Mouse (Mus musculus) cerebellum, adult 2 months (tissue): ENCODE data around the gene Gapt. TPM values are rescaled to one million over a fixed set of nuclear protein-coding genes. Genes with fewer than 3 reads are reported as not detected.
"Not testable (repeated sequence)": the region's sequence is repeated elsewhere in the genome, so short reads cannot be mapped to it uniquely, and the experiment has no call there.

Experiments used
- DNase-seq, 2 experiments: peaks; one replicate each; pipeline ENCODE4 v3.0.0; 2021
- H3K27ac ChIP-seq: fragments of 200-500 bp; 2 replicates; pipeline ENCODE4 v1.5.1; 2012; ENCODE audit warnings: low read length, control low read depth, inconsistent platforms; ENCODE audit not compliant: insufficient read depth
- H3K27me3 ChIP-seq: fragments of 200-500 bp; 2 replicates; pipeline ENCODE4 v1.6.1; 2012; ENCODE audit warnings: inconsistent platforms, mild to moderate bottlenecking, low read length, moderate library complexity; ENCODE audit not compliant: control insufficient read depth, insufficient read depth
- H3K4me1 ChIP-seq: fragments of 200-500 bp; 2 replicates; pipeline ENCODE4 v1.6.1; 2011; ENCODE audit warnings: low read length; ENCODE audit not compliant: control insufficient read depth, insufficient read depth
- H3K4me3 ChIP-seq: fragments of 200-500 bp; replicated peaks from 2 replicates; pipeline ENCODE3; 2011; ENCODE audit warnings: mild to moderate bottlenecking, low read depth, low read length, control low read depth; ENCODE audit not compliant: insufficient read depth
- CTCF ChIP-seq: fragments of 200-500 bp; IDR thresholded peaks from 2 replicates; pipeline ENCODE4 v1.5.1; 2011; ENCODE audit warnings: low read depth, mild to moderate bottlenecking, control low read depth, low read length, moderate library complexity, borderline replicate concordance; ENCODE audit not compliant: insufficient read depth
- POLR2A ChIP-seq: fragments of 200-500 bp; IDR thresholded peaks from 2 replicates; pipeline ENCODE4 v1.6.1; 2011; ENCODE audit warnings: low read length, control low read depth, borderline replicate concordance; ENCODE audit not compliant: insufficient read depth
- WGBS: fragments of 180-500 bp; shearing (Covaris S2); methylation state at CpG from one replicate; pipeline ENCODE4 v1.1.7; 2018; 5-methylcytosine and 5-hydroxymethylcytosine counted together
- polyA plus RNA-seq: library from polyadenylated mRNA; depleted of rRNA; stranded (reverse); fragments of >200 nt; gene quantifications from 2 replicates; pipeline ENCODE4 v1.2.3, GENCODE M21; 2012; rRNA removed

Gene Gapt
- not detected in 2 replicates for polyA plus RNA-seq

- DNase-seq = no peak
- Histone ChIP-seq H3K4me1 (no peaks in the 10 kb centered on the region), H3K27me3 (no peaks in the 10 kb centered on the region; the same call in 1 of the 2 replicates), H3K4me3 (no peak within 1 kb of the TSS), H3K27ac (no peak within 1 kb of the TSS)
- no peak for TF ChIP-seq POLR2A
- no peak for TF ChIP-seq CTCF
- WGBS = 93% methylated on average over 2 of the region's 2 CpGs
Observed at GRCm38 (mm10) chr13:110356941-110357340, at the start of gene Gapt. Gene Gapt (minus strand): TSS chr13:110357199.

DNA sequence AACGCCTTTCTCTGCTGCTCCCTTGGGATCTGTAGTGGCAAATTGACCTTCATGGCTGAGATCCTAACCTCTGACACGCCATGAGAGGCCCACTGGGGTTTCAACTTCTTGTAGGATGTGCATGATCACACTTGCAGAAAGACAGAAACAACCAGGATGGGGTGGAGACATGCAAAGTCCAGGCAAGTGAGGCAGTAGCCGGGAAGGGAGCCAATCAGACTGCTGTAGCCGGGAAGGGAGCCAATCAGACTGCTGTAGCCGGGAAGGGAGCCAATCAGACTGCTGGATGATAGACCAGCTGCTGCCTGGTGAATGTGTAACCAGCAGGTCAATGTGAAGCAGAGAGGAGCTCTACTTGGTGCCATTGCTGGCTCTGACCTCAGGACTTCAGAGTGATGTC, 49.2 kb upstream of the Gapt start:
- Histone ChIP-seq H3K27me3 (no peaks in the 10 kb centered on the region), H3K4me3 (no peak overlapping the region), H3K27ac (no peak overlapping the region), H3K4me1 (no peaks in the 10 kb centered on the region)
- WGBS = 17% methylated on average over 5 of the region's 5 CpGs
- no peak for TF ChIP-seq POLR2A
- TF ChIP-seq CTCF = no peak
- DNase-seq = peak in 1 of 2 experiments; percentile 30

GRCm38 (mm10) chr13:110404686-110405085, 47.7 kb upstream of the Gapt start:
- H3K4me3 ChIP-seq, DNase-seq, H3K27ac ChIP-seq, H3K4me1 ChIP-seq, H3K27me3 ChIP-seq: not testable (repeated sequence)
- 86% methylated on average over 5 of the region's 5 CpGs for WGBS

- no peak for DNase-seq
Observed at GRCm38 (mm10) chr13:110404059-110404458, 47.1 kb upstream of the Gapt start.

GRCm38 (mm10) chr13:110401877-110402276, 44.9 kb upstream of the Gapt start:
- no peak overlapping the region for H3K27ac ChIP-seq
- H3K4me3 ChIP-seq = no peak overlapping the region

More at GRCm38 (mm10) chr13:110404059-110404458, 47.1 kb upstream of the Gapt start:
- no peak overlapping the region for H3K27ac ChIP-seq
- WGBS = 73% methylated on average over 8 of the region's 8 CpGs
- no peaks in the 10 kb centered on the region for H3K4me1 ChIP-seq
- no peaks in the 10 kb centered on the region for H3K27me3 ChIP-seq
- TF ChIP-seq CTCF (no peak), POLR2A (no peak)
- no peak overlapping the region for H3K4me3 ChIP-seq

GRCm38 (mm10) chr13:110401443-110401842, 44.4 kb upstream of the Gapt start:
- no peaks in the 10 kb centered on the region for H3K4me1 ChIP-seq
- no peaks in the 10 kb centered on the region for H3K27me3 ChIP-seq
- TF ChIP-seq POLR2A (no peak), CTCF (no peak)
- H3K27ac ChIP-seq = no peak overlapping the region
- H3K4me3 ChIP-seq = no peak overlapping the region
- WGBS = 86% methylated on average over 3 of the region's 3 CpGs
- no peak for DNase-seq

More at GRCm38 (mm10) chr13:110401877-110402276, 44.9 kb upstream of the Gapt start:
- no peaks in the 10 kb centered on the region for H3K4me1 ChIP-seq
- no peak for DNase-seq
- H3K27me3 ChIP-seq = no peaks in the 10 kb centered on the region
- no peak for TF ChIP-seq POLR2A
- no peak for TF ChIP-seq CTCF
- 93% methylated on average over 2 of the region's 2 CpGs for WGBS

DNA sequence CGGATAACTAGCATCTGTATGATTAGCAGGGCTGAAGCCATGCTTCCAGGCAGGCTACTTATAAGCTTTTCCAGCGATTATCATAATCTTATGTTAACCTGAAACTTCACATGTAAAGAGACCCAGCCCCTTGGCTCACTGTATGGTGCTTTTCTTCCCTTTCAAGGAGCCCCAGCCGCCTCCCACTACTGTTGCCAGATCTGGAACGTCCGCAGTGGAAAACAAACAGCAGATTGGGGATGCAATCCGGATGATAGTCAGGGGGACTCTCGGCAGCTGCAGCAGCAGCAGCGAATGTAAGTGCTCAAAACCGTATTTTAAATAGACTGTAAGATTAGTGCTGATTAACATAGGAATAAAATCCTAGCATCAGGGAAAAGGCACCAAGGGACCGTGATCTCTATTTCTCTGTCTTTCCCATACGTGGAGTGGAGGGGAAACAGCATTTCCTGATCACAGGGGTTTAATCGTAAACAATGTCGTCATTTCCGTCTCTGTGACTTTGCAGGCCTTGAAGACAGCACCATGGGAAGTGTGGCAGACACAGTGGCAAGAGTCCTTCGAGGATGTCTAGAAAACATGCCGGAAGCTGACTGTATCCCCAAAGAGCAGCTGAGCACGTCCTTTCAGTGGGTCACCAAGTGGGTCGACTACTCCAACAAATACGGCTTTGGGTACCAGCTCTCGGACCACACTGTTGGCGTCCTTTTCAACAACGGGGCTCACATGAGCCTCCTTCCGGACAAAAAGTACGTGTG, 41.7 kb upstream of the Gapt start:
- WGBS = 76% methylated on average over 24 of the region's 24 CpGs
- no peaks in the 10 kb centered on the region for H3K27me3 ChIP-seq
- no peak for DNase-seq
- no peak overlapping the region for H3K4me3 ChIP-seq
- TF ChIP-seq POLR2A (no peak), CTCF (no peak)
- H3K4me1 ChIP-seq = no peaks in the 10 kb centered on the region
- no peak overlapping the region for H3K27ac ChIP-seq

- 91% methylated on average over 8 of the region's 8 CpGs for WGBS
- Histone ChIP-seq H3K27ac (no peak overlapping the region), H3K4me3 (no peak overlapping the region), H3K4me1 (no peaks in the 10 kb centered on the region), H3K27me3 (no peaks in the 10 kb centered on the region)
- TF ChIP-seq POLR2A (no peak), CTCF (no peak)
- no peak for DNase-seq
Observed at GRCm38 (mm10) chr13:110397750-110398149, 40.8 kb upstream of the Gapt start.
